Mouse (Mus musculus): ENCODE data around the gene Npas3.

DNA sequence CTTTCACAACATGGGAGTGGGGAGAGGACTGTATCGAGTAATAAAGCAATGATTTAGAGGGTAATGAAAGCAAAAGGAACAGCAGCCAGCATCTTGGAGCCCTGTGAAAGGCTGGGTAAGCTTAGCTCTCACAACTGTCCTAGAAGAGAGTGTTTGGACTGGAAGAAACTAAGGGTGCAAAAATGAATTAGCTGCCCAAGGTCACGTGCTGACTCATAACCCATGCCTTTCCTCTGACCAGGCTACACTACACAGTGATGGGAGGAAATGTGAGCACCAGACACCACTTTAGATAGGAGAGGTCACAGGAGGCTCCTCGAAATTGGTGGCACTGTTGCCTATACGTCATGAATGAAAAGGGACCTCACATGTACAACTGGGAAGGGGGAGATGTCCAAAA lies 757.1 kb downstream of the Npas3 start:
- TF ChIP-seq GATA1 (IDR thresholded peaks at IDR 0.05; ENCODE audit: low read length) (no peak), TAL1 (IDR thresholded peaks at IDR 0.05; ENCODE audit: low read length) (no peak)
